Mouse (Mus musculus) forebrain, embryonic 10.5 days (tissue): ENCODE results near the gene Gm28230. TPM values are rescaled to one million over a fixed set of nuclear protein-coding genes. Genes with fewer than 3 reads are reported as not detected.

Source experiments
- DNase-seq: peaks from one replicate; pipeline ENCODE4 v3.0.0-alpha.2; 2017; ENCODE audit warnings: low spot score; ENCODE audit errors: extremely low spot score
- H3K27ac ChIP-seq: fragments of 300-500 bp; sonication (generic); 2 replicates; pipeline ENCODE4 v1.5.1; 2016; ENCODE audit warnings: mild to moderate bottlenecking
- H3K27me3 ChIP-seq: fragments of 300-500 bp; sonication (generic); 2 replicates; pipeline ENCODE4 v1.6.1; 2016; ENCODE audit warnings: mild to moderate bottlenecking; ENCODE audit not compliant: poor library complexity, severe bottlenecking
- H3K36me3 ChIP-seq: fragments of 300-500 bp; sonication (generic); replicated peaks from 2 replicates; pipeline ENCODE4 v1.6.1; 2016; ENCODE audit warnings: mild to moderate bottlenecking, moderate library complexity
- H3K4me1 ChIP-seq: fragments of 300-500 bp; sonication (generic); 2 replicates; pipeline ENCODE4 v1.6.1; 2016
- H3K4me3 ChIP-seq: fragments of 300-500 bp; sonication (generic); 2 replicates; pipeline ENCODE4 v1.5.1; 2016; ENCODE audit warnings: mild to moderate bottlenecking, moderate library complexity
- H3K9me3 ChIP-seq: fragments of 300-500 bp; sonication (generic); 2 replicates; pipeline ENCODE4 v1.6.1; 2016; ENCODE audit warnings: mild to moderate bottlenecking, moderate library complexity
- WGBS: fragments of 180-500 bp; shearing (Covaris S2); methylation state at CpG from one replicate; pipeline ENCODE4 v1.1.7; 2016; 5-methylcytosine and 5-hydroxymethylcytosine counted together
- polyA plus RNA-seq: library from polyadenylated mRNA; unstranded; fragments of >200 nt; fragmentation: Nextera tagmentation; extraction: Ambion mirVana; gene quantifications from 2 replicates; pipeline ENCODE4 v1.2.1, GENCODE M21; 2016

Gene Gm28230
- polyA plus RNA-seq = not detected in 2 replicates

- Histone ChIP-seq H3K9me3 (no peaks in the 10 kb centered on the region), H3K36me3 (no peaks in the 10 kb centered on the region), H3K27me3 (peaks cover 100% of the 10 kb centered on the region), H3K4me3 (peak within 1 kb of the TSS; percentile 36), H3K27ac (no peak within 1 kb of the TSS), H3K4me1 (peaks cover 7% of the 10 kb centered on the region)
- peak; percentile 34 for DNase-seq
- 3% methylated on average over 5 of the region's 5 CpGs for WGBS
Measured at GRCm38 (mm10) chr2:74726551-74726950, at the start of gene Gm28230. TSS of gene Gm28230 (plus strand) at chr2:74726728.

GRCm38 (mm10) chr2:74677106-74677505 is 49.4 kb upstream of the Gm28230 start:
- no peak for DNase-seq
- 10% methylated on average over 2 of the region's 2 CpGs for WGBS
- H3K27ac ChIP-seq = no peak overlapping the region
- H3K36me3 ChIP-seq = no peaks in the 10 kb centered on the region
- H3K27me3 ChIP-seq = peaks cover 100% of the 10 kb centered on the region
- H3K9me3 ChIP-seq = no peaks in the 10 kb centered on the region
- H3K4me1 ChIP-seq = peaks cover 24% of the 10 kb centered on the region
- no peak overlapping the region for H3K4me3 ChIP-seq

- peaks cover 100% of the 10 kb centered on the region for H3K27me3 ChIP-seq
Measured at GRCm38 (mm10) chr2:74678891-74679595, 47.5 kb upstream of the Gm28230 start, which contains the start of gene Hoxd11. TSS of gene Hoxd11 (plus strand) at chr2:74679557.

DNA sequence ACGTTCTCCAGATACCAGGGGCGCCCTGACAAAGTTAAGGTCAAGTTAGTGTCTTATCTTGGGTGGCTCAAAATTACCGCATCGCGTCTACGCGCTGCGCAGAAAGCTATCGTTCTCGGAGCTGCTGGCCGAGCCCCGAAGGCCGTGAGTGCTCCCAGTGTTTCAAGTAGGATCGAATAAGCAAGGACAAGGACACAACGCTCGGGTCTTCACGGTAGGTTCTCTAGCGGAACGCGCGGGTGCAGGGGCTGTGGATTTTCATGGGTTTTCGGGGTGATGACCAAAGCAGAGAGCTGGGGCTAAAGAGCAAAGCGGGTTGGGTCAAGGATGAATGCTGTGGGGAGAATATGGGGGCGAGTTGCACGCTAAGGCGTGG is 46.9 kb upstream of the Gm28230 start:
- H3K4me3 ChIP-seq = no peak overlapping the region
- H3K9me3 ChIP-seq = no peaks in the 10 kb centered on the region
- 1% methylated on average over 26 of the region's 26 CpGs for WGBS
- no peak for DNase-seq
- peaks cover 21% of the 10 kb centered on the region for H3K4me1 ChIP-seq
- H3K27me3 ChIP-seq = peaks cover 100% of the 10 kb centered on the region
- no peak overlapping the region for H3K27ac ChIP-seq
- H3K36me3 ChIP-seq = no peaks in the 10 kb centered on the region

More at GRCm38 (mm10) chr2:74678891-74679595, 47.5 kb upstream of the Gm28230 start, which contains the start of gene Hoxd11:
- no peak for DNase-seq
- no peak within 1 kb of the TSS for H3K27ac ChIP-seq
- no peak within 1 kb of the TSS for H3K4me3 ChIP-seq
- H3K9me3 ChIP-seq = no peaks in the 10 kb centered on the region
- H3K4me1 ChIP-seq = peaks cover 21% of the 10 kb centered on the region
- no peaks in the 10 kb centered on the region for H3K36me3 ChIP-seq
- 2% methylated on average over 15 of the region's 15 CpGs for WGBS

GRCm38 (mm10) chr2:74679980-74680379 is 46.5 kb upstream of the Gm28230 start:
- H3K36me3 ChIP-seq = no peaks in the 10 kb centered on the region
- H3K4me1 ChIP-seq = peaks cover 21% of the 10 kb centered on the region
- H3K9me3 ChIP-seq = no peaks in the 10 kb centered on the region
- no peak overlapping the region for H3K4me3 ChIP-seq
- 1% methylated on average over 23 of the region's 23 CpGs for WGBS
- no peak for DNase-seq
- no peak overlapping the region for H3K27ac ChIP-seq
- peaks cover 100% of the 10 kb centered on the region for H3K27me3 ChIP-seq

- peaks cover 15% of the 10 kb centered on the region for H3K4me1 ChIP-seq
- H3K27me3 ChIP-seq = peaks cover 100% of the 10 kb centered on the region
- no peak for DNase-seq
- H3K36me3 ChIP-seq = no peaks in the 10 kb centered on the region
- H3K9me3 ChIP-seq = no peaks in the 10 kb centered on the region
- no peak overlapping the region for H3K4me3 ChIP-seq
- WGBS = 1% methylated on average over 21 of the region's 21 CpGs
- no peak overlapping the region for H3K27ac ChIP-seq
Measured at GRCm38 (mm10) chr2:74680561-74681398, 45.7 kb upstream of the Gm28230 start.

GRCm38 (mm10) chr2:74681594-74682531 is 44.7 kb upstream of the Gm28230 start:
- Histone ChIP-seq H3K27me3 (peaks cover 100% of the 10 kb centered on the region), H3K4me3 (peak overlapping the region; percentile 27; the same call in 1 of the 2 replicates), H3K27ac (no peak overlapping the region), H3K9me3 (no peaks in the 10 kb centered on the region), H3K36me3 (no peaks in the 10 kb centered on the region), H3K4me1 (peaks cover 15% of the 10 kb centered on the region)
- under 1% methylated on average over 75 of the region's 78 CpGs for WGBS
- DNase-seq = no peak

DNA sequence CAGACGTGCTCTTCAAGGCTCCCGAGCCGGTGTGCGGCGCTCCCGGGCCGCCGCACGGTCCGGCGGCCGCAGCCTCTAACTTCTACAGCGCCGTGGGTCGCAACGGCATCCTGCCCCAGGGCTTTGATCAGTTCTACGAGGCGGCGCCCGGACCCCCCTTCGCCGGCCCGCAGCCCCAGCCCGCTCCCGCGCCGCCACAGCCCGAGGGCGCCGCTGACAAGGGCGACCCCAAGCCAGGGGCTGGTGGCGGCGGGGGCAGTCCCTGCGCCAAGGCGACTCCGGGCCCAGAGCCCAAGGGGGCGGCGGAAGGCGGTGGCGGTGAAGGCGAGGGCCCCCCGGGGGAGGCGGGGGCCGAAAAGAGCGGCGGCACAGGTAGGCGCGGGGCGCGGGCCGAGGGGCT is 43.7 kb upstream of the Gm28230 start:
- no peak for DNase-seq
- under 1% methylated on average over 48 of the region's 51 CpGs for WGBS
- Histone ChIP-seq H3K4me3 (peak overlapping the region; percentile 16; the same call in 1 of the 2 replicates), H3K9me3 (no peaks in the 10 kb centered on the region), H3K27me3 (peaks cover 100% of the 10 kb centered on the region), H3K36me3 (no peaks in the 10 kb centered on the region), H3K4me1 (peaks cover 15% of the 10 kb centered on the region), H3K27ac (no peak overlapping the region)

GRCm38 (mm10) chr2:74683471-74683951 is 43.0 kb upstream of the Gm28230 start:
- H3K36me3 ChIP-seq = no peaks in the 10 kb centered on the region
- H3K4me3 ChIP-seq = no peak overlapping the region
- H3K27ac ChIP-seq = no peak overlapping the region
- peaks cover 100% of the 10 kb centered on the region for H3K27me3 ChIP-seq
- WGBS = under 1% methylated on average over 18 of the region's 18 CpGs
- no peaks in the 10 kb centered on the region for H3K9me3 ChIP-seq
- no peak for DNase-seq
- H3K4me1 ChIP-seq = peaks cover 15% of the 10 kb centered on the region

DNA sequence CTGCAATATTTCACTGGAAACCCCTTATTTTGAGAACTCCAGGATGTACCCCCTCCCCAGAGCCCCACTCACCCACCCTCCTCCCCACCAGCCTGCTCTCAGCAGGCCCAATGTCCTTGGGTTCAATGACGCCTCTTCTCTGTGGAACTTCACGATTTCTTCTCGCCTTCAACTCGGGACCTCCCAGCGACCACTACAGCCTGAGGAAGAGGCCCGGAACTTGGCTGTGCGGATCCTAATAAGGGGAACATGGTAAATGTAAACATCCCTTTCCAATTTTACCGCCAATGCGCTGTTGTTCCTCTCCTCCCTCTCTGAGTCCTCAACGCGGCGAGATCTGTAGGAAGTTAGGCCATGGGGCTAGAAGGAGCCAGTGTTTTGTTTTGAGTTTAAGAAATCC is 42.4 kb upstream of the Gm28230 start:
- Histone ChIP-seq H3K4me1 (peaks cover 15% of the 10 kb centered on the region), H3K9me3 (no peaks in the 10 kb centered on the region), H3K36me3 (no peaks in the 10 kb centered on the region), H3K4me3 (no peak overlapping the region), H3K27ac (no peak overlapping the region), H3K27me3 (peaks cover 100% of the 10 kb centered on the region)
- DNase-seq = no peak
- 1% methylated on average over 12 of the region's 12 CpGs for WGBS

GRCm38 (mm10) chr2:74685059-74685603 is 41.4 kb upstream of the Gm28230 start:
- Histone ChIP-seq H3K4me3 (no peak overlapping the region), H3K36me3 (no peaks in the 10 kb centered on the region), H3K27me3 (peaks cover 100% of the 10 kb centered on the region), H3K4me1 (peaks cover 15% of the 10 kb centered on the region), H3K9me3 (no peaks in the 10 kb centered on the region), H3K27ac (no peak overlapping the region)
- 10% methylated on average over 4 of the region's 4 CpGs for WGBS
- DNase-seq = no peak
